Mouse (Mus musculus) activated CD4-positive, CD25-positive, alpha-beta regulatory T cell, adult 9 weeks (primary cell): Measurements from ENCODE around the gene D3Ertd254e. TPM values are rescaled to one million over a fixed set of nuclear protein-coding genes. Genes with fewer than 3 reads are reported as not detected.

Source experiments
- polyA plus RNA-seq: library from polyadenylated mRNA; unstranded; fragments of 100-300 nt; shearing (Covaris generic); gene quantifications from one replicate; pipeline ENCODE4 v1.2.1, GENCODE M21; 2017

The D3Ertd254e gene
- polyA plus RNA-seq: 4.4 TPM

DNA sequence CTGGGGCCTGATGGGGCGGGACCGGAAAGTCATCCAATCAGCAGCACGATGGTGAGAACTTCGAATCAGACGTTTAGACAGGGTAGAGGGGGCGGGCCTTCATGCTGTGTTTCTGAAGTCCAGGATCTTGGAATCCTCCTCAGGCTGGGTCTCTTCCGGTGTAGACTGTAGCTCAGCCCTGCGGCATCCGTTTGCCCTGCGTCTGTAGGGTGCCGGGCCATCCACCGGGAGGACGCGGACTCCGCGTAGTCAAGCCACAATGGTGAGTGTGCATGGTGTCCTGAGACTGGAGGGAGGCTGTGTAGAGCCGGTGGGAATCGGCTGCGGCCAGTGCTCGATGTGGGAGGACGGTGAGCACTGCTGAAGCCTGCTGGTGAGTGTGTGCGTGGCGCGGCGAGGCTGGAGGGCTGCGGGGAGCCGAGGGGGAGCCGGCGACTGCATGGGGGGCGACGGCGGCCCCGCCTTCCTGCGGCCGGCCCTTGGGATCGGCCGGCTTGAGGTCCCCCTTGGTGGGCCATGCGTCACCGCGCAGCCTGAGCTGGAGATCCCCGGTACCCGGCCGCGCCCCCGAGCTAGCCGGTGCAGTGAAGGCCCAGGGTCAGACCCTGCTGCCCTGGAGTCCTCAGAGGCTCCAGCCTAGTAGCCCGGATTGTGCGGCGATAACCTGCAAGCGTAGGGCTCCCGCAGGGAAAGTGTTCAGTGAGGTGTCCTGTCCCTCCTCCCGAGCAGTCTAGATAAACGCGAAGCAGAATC is at the start of gene D3Ertd254e:
TSS of gene D3Ertd254e (plus strand) at position 84 of the 753 bp plus-strand sequence.

Other genes starting within 250 kb of the D3Ertd254e start
- 91.5 TPM for gene Dcun1d1, start 213.6 kb upstream of the D3Ertd254e start, polyA plus RNA-seq
- 32.7 TPM for gene Mccc1, start 150.3 kb upstream of the D3Ertd254e start, polyA plus RNA-seq
- not detected for gene Ccdc144b, start 97.5 kb upstream of the D3Ertd254e start, polyA plus RNA-seq
- gene Acad9, start 85.0 kb upstream of the D3Ertd254e start, polyA plus RNA-seq: 73.4 TPM
- gene Qrfpr, start 71.3 kb downstream of the D3Ertd254e start, polyA plus RNA-seq: not detected